In the genomic region with DNA sequence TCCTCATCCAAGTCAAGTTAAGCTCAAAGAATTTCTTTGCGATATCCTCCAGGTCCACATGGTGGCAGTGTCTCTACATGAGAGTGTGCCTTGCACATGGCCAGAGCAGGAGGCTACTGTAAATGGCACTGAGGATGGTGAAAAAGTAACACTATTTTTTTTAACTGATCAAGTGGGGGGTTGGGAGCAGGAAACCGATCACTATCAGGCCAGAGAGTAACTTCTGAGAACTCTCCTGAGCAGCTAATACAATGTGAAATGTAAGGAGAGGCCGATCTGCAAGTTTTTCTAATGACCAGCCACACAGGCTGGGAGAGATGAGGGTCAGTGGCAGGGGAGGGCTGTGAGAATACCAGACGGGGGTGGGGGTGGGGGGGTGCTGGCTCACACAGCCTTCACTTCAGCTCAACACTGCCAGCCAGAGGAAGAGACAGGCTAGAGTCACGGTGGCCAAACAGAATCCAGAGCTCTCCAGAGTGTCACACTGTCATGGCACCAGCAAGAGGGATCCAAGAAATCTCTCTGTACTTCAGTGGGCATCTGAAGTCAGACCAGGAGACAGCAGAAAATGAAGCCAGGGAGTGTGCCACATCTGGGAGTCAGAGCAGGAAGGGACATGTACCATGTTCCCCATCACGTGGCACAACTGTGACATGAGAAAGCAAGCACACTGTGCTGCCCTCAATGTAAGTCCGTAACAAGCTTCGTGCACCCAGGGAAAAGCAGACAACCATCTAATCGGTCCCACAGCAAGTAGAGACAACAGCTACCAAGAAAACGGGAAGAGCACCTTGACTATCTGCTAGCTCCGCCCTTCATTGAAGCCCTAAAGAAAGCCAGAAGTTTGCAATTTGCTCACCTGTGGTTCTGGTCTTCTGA, we compare ENCODE assay signal across 8 mouse cellular contexts.
DNase-seq lines count a peak whose midpoint lies in the region; ATAC-seq and TF ChIP-seq lines count a peak whose summit lies in the region.

No protein-coding gene starts in this region.

- no peak for TF ChIP-seq EP300 in heart, postnatal 0 days (IDR thresholded peaks at IDR 0.05; ENCODE audit: low read depth)
- TF ChIP-seq EP300 in liver, postnatal 0 days (IDR thresholded peaks at IDR 0.05; ENCODE audit: low read depth): no peak

- TF ChIP-seq CTCF in heart, postnatal 0 days (IDR thresholded peaks at IDR 0.05; ENCODE audit: low read depth): peak; percentile 96
- TF ChIP-seq CTCF in liver, postnatal 0 days (IDR thresholded peaks at IDR 0.05; ENCODE audit: low read depth): peak; percentile 90

- no peak overlapping the region for H3K4me3 ChIP-seq in forebrain, embryonic 10.5 days
- H3K4me3 ChIP-seq in heart, postnatal 0 days (ENCODE audit: low read depth, low read length): no peak overlapping the region
- H3K4me3 ChIP-seq in liver, postnatal 0 days (ENCODE audit: low read depth, low read length): no peak overlapping the region
- no peak overlapping the region for H3K4me3 ChIP-seq in neural tube, embryonic 15.5 days (replicated peaks)

- peak; percentile 85 for DNase-seq in ES-CJ7 (ENCODE audit: low read depth, low spot score)
- peak; percentile 51 for DNase-seq in brain, embryonic 18.5 days (ENCODE audit: low read depth, low spot score)
- DNase-seq in forebrain, embryonic 10.5 days (ENCODE audit: extremely low spot score, low spot score): peak; percentile 53
- DNase-seq in heart, postnatal 0 days (ENCODE audit: low spot score): peak; percentile 85
- DNase-seq in kidney, postnatal 25 days: peak; percentile 81 to 90
- DNase-seq in liver, postnatal 0 days: peak; percentile 70
- DNase-seq in thymus, postnatal 25 days: peak; percentile 70

- H3K4me2 ChIP-seq in heart, postnatal 0 days (ENCODE audit: low read depth, low read length): no peak overlapping the region
- peak overlapping the region; percentile 41 for H3K4me2 ChIP-seq in liver, postnatal 0 days (ENCODE audit: low read depth, low read length)
- H3K4me2 ChIP-seq in neural tube, embryonic 15.5 days: no peak overlapping the region

- WGBS in forebrain, embryonic 10.5 days: 44% methylated on average over 11 of the region's 11 CpGs
- WGBS in heart, postnatal 0 days: 32% methylated on average over 11 of the region's 11 CpGs
- 31% methylated on average over 11 of the region's 11 CpGs for WGBS in liver, postnatal 0 days (ENCODE audit: insufficient replicate concordance)
- WGBS in neural tube, embryonic 15.5 days: 45% methylated on average over 11 of the region's 11 CpGs

- H3K9me3 ChIP-seq in forebrain, embryonic 10.5 days: no peaks in the 10 kb centered on the region
- no peaks in the 10 kb centered on the region for H3K9me3 ChIP-seq in heart, postnatal 0 days (replicated peaks; ENCODE audit: control insufficient read depth, low read length)
- no peaks in the 10 kb centered on the region for H3K9me3 ChIP-seq in liver, postnatal 0 days (ENCODE audit: low read length)
- no peaks in the 10 kb centered on the region for H3K9me3 ChIP-seq in neural tube, embryonic 15.5 days (replicated peaks)

- H3K4me1 ChIP-seq in forebrain, embryonic 10.5 days: peaks cover 19% of the 10 kb centered on the region
- H3K4me1 ChIP-seq in heart, postnatal 0 days (ENCODE audit: control insufficient read depth, insufficient read depth): 0 out of 2 replicates have a peak, but pooled peaks cover 5% of the 10 kb centered on the region
- peaks cover 14% of the 10 kb centered on the region for H3K4me1 ChIP-seq in liver, postnatal 0 days (ENCODE audit: insufficient read depth)
- H3K4me1 ChIP-seq in neural tube, embryonic 15.5 days: peaks cover 19% of the 10 kb centered on the region

- no peak overlapping the region for H3K9ac ChIP-seq in heart, postnatal 0 days (replicated peaks; ENCODE audit: low read depth, low read length)
- no peak overlapping the region for H3K9ac ChIP-seq in liver, postnatal 0 days (replicated peaks)
- H3K9ac ChIP-seq in neural tube, embryonic 15.5 days (replicated peaks): no peak overlapping the region

- H3K27ac ChIP-seq in forebrain, embryonic 10.5 days: peak overlapping the region; percentile 68
- peak overlapping the region; percentile 65 for H3K27ac ChIP-seq in heart, postnatal 0 days (ENCODE audit: low read depth)
- H3K27ac ChIP-seq in liver, postnatal 0 days (ENCODE audit: low read depth): 0 out of 2 replicates have a peak overlapping the region, but pooled peaks have one; percentile 23
- H3K27ac ChIP-seq in neural tube, embryonic 15.5 days (replicated peaks): no peak overlapping the region

- H3K27me3 ChIP-seq in forebrain, embryonic 10.5 days (ENCODE audit: poor library complexity, severe bottlenecking): no peaks in the 10 kb centered on the region
- H3K27me3 ChIP-seq in heart, postnatal 0 days (ENCODE audit: control insufficient read depth, insufficient read depth, low read length): no peaks in the 10 kb centered on the region
- no peaks in the 10 kb centered on the region for H3K27me3 ChIP-seq in liver, postnatal 0 days (ENCODE audit: insufficient read depth, low read length)
- H3K27me3 ChIP-seq in neural tube, embryonic 15.5 days (replicated peaks): no peaks in the 10 kb centered on the region

- peak; percentile 74 for ATAC-seq in heart, postnatal 0 days (ENCODE audit: insufficient read depth, low read depth)
- ATAC-seq in liver, postnatal 0 days: peak; percentile 74
- peak; percentile 79 for ATAC-seq in neural tube, embryonic 15.5 days (ENCODE audit: low FRiP score)

- 0 out of 2 replicates have a peak, but pooled peaks cover 2% of the 10 kb centered on the region for H3K36me3 ChIP-seq in forebrain, embryonic 10.5 days (replicated peaks)
- H3K36me3 ChIP-seq in heart, postnatal 0 days (replicated peaks; ENCODE audit: control insufficient read depth, insufficient read depth, low read length): no peaks in the 10 kb centered on the region
- H3K36me3 ChIP-seq in liver, postnatal 0 days (replicated peaks; ENCODE audit: insufficient read depth, low read length): no peaks in the 10 kb centered on the region; the same call in 1 of the 2 replicates
- H3K36me3 ChIP-seq in neural tube, embryonic 15.5 days: no peaks in the 10 kb centered on the region
